Mouse (Mus musculus) fat pad, adult 2 months (tissue): ENCODE results near the gene Cuedc2.
A peak's percentile ranks its signal among the peaks of the same experiment; 100 is the strongest.

ENCODE experiments used
- DNase-seq: peaks from one replicate; pipeline ENCODE4 v3.0.0-alpha.2; 2011; ENCODE audit warnings: low read depth, low spot score; ENCODE audit errors: extremely low read depth

Cuedc2 gene

DNA sequence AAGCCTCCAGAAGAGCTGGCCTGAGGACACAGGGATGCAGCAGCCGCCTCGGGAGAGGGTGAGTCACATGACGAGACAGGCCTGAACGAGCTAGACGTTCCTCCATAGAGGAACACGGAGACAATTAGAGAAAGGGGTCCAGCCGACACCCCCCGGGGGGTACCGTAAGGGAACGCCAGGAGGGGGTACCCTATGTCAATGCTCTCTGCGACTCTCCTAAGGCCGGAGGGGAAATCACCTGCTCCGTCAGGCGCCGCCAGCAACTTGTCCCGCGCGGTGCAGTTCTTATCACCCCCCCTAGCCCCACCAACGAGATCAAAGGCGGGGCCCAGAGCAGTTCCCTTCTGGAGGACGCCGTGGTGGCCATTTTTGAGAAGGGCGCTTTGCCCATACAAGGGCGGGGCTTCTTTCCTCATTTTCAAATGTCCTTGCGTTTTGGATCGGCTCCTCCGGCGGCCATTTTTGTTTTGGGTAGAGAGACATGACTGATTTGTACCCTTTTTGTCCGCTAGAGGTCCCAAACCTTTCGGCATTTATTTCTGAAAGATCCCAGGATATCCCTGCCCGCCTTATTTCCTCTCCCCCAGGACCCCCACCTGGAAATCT, at the start of gene Cuedc2:
Gene Cuedc2 (minus strand): TSS at position 372 of the 606 bp plus-strand sequence.
- DNase-seq: peak; percentile 76

DNA sequence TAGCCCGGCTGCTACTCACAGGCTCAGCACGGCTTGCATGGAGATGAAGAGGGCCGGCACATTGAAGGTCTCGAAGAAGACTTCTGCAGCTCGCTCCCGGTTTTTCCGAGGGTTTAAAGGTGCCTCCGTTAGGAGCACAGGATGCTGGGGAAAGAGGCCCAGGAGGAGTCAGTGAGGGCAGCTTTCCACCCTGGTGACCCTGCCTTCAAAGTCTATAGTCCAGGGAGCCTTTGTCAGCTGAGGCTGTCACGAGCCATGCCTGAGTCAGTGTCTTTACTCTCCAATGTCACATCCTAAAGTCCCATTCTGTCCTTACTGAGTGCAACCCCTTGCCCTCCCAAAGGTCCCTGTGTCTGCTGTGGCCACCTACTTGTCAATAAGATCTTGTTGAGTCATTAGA, 43.8 kb upstream of the Cuedc2 start:
- no peak for DNase-seq

- DNase-seq: no peak
Observed at GRCm38 (mm10) chr19:46375891-46376290, 37.4 kb upstream of the Cuedc2 start.

GRCm38 (mm10) chr19:46375489-46375888, 37.0 kb upstream of the Cuedc2 start:
- no peak for DNase-seq

GRCm38 (mm10) chr19:46374477-46375088, 36.1 kb upstream of the Cuedc2 start:
- DNase-seq: no peak

DNA sequence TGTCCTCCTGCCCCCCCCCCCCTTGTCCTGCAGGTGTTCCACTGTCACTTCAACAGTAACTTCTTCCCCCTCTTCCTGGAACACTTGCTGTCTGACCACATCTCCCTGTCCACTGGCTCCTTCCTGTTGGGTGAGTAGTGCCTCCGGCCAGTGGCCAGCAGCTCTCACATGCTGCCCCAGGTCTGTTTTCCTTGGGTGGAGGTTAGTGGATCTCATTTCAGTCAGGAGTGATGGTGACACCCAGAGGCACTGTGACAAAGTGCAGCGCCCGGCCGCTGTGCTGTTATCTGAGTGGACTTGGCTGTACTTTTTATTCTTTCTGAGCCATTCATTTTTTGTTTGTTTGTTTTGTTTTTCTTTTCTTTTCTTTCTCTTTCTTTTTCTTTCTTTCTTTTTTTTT, 30.7 kb upstream of the Cuedc2 start:
- DNase-seq: no peak

DNA sequence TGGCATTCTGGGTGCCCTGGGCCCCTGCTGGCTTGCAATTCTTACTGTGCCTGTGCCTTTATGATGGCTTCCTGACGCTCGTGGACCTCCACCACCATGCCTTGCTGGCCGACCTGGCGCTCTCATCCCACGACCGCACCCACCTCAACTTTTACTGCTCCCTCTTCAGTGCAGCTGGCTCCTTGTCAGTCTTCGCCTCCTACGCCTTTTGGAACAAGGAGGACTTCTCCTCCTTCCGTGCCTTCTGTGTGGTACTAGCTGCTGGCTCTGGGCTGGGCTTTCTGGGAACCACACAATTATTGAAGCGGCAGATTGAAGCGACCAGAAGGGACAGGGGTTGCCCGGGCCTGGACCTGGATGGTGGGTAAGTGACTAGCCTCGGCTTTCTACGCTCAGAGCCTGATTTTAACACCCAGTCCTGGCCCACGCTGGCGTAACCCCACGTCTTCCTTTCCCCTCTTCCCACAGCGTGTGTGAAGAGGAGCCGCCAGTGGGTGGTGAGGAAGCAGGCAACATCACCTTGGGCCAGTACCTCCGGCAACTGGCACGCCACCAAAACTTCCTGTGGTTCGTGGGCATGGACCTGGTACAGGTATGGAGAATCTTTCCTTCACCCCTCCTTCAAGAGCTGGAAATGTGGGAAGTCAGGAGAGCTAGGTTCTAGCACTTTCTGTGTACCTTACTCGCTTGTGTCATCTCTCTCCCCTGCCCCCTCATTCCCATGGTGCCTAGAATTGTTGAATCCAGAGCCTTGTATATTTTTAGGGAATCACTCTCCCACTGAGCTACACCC, 29.5 kb upstream of the Cuedc2 start:
- DNase-seq: no peak

DNA sequence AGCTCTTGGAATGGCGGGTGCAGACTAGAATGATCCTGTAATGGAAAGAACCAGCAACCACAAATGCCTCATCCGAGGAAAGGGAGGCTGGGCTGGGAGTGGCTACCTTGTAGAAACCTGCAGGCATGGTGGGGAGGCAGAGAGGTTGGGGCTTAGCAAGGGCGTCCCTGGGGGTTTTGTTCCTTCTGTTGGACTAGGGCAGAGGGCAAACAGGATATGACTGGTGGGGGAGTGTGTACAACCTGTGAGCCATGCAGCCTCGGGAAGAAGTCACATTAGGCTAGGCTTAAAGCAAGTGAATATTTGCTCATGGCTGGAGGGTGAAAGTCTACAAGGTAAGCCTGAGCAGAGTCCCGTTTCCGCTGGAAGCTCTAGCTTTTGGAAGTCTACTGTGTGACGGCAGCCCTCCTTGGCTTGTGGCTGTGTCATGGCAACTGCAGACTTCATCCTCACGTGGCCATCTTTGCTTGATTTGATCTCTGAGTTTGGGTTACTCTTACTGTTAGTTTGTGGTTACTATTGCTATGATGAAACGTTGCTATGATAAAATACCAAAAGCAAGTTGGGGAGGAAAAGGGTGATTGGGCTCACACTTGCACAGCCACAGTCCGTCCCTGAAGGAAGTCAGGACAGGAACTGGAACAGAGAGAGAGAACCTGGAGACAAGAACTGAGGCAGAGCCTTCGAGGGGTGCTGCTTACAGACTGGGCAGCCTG, 24.9 kb upstream of the Cuedc2 start:
- DNase-seq: no peak

- no peak for DNase-seq
Observed at GRCm38 (mm10) chr19:46362104-46362503, 23.6 kb upstream of the Cuedc2 start.

- no peak for DNase-seq
Observed at GRCm38 (mm10) chr19:46358381-46358780, 19.9 kb upstream of the Cuedc2 start.

GRCm38 (mm10) chr19:46357344-46358280, 19.1 kb upstream of the Cuedc2 start:
- DNase-seq: no peak

- no peak for DNase-seq
Observed at GRCm38 (mm10) chr19:46356701-46357138, 18.2 kb upstream of the Cuedc2 start.

DNA sequence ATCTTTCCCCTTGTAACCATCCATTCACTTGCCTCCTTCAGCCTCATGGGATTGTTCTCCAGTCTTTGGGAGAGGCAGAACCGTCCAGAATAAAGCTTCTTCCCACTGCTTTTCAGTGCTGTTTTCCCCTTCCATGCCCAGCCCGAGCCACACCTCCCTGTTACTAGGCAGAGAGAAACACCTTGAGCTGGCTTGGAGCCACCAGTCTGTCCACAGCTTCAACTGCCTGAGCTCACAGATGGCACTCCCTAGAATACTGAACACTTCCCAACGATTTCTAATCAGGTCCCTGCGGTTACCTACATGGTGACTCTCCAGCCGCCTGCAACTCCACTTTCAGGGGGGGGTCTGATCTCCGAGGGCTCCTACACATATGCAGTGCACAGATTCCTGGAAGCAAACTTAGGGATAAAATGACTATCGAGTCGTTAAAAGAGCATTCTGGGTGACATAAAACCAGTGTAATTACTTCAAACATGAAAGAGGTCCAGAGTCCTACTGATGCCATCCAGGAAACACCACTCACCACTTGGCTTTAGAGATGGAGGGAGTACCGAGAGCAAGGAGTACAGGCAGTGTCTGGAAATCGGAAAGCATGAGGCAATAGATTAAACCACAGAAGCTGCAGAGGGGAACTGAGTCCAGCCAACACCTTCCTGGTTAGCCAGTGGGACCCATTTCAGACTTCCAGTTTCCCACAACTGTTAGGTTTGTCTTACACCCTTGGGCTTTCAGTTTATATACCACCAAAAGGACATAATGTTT, 11.8 kb upstream of the Cuedc2 start, which contains the start of gene 2310034G01Rik:
Gene 2310034G01Rik (minus strand): TSS at position 135 of the 765 bp plus-strand sequence.
- no peak for DNase-seq

DNA sequence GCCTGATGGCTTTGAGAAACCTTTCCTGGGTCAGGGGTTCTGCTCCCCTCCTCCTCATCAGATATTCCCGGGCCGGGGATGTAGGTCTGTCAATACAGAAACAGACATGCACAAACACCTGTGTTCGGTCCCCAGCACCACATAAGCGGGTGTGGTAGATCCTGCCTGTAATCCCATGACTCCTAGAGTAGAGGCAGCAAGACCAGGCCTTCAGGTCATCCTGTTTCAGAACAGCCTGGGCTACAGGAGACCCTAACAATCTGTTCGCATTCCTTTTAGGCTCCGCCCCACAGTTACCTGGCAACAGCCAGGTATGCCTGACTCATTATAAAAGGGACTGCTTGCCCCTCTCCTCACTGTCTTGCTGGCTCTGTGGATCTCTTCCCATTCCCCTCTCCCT, 11.0 kb upstream of the Cuedc2 start:
- no peak for DNase-seq

- DNase-seq: no peak
Observed at GRCm38 (mm10) chr19:46348761-46349458, 10.4 kb upstream of the Cuedc2 start.

- no peak for DNase-seq
Observed at GRCm38 (mm10) chr19:46347936-46348668, 9.6 kb upstream of the Cuedc2 start.

- no peak for DNase-seq
Observed at GRCm38 (mm10) chr19:46347146-46347545, 8.6 kb upstream of the Cuedc2 start.

DNA sequence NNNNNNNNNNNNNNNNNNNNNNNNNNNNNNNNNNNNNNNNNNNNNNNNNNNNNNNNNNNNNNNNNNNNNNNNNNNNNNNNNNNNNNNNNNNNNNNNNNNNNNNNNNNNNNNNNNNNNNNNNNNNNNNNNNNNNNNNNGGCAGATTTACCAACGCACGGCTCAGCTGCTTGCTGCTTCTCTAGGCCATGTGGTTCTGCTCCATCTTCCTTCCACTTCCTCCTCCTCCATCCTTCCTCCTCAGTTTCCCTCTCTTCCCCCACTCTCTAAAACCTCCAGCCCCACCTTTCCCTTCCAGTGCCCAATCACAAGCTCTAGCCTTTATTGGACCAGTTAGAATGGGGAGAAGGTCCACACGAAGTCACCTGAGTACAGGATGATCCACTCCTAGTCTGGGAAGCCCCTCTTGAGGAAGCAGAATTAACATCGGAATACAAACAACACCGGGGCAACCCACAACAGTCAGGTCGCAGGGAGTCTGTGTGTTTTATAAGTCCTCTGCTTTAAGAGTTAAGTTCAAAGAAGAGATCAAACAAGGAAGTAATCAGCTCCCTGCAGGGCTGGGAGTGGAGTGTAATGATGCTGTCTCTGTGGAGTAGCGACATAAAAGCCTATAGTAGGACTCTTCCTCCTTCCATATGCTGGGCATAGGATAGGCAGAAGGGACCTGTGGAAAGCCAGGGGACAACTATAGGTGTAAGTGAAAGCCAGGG, 6.4 kb upstream of the Cuedc2 start:
- DNase-seq: no peak
